Mouse (Mus musculus): ENCODE results near the gene Pakap.

The Pakap gene

DNA sequence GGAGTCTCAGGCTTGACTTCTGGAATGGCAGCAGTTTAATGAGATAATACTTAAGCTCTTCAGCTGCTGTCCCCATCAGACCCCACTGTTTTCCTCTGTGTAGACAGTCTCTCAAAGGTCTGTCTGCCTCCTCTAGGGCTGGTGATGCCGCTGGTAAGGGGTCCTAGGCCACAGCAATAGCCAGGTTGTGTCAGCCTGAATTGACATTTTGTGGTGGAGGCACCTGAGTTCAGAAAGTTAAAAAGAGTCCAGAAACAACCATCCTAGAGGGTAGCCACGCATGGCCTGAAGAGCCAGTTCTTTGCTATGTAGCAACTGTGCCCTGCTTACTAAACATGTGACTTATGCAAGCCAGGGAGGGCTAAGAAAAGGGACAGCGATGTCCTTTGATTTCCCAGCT lies 279.7 kb downstream of the Pakap start:
- no peak for DNase-seq

- DNase-seq = no peak
Observed at GRCm38 (mm10) chr4:57849465-57849864, 281.5 kb downstream of the Pakap start.

GRCm38 (mm10) chr4:57851731-57852130 lies 283.8 kb downstream of the Pakap start:
- no peak for DNase-seq

DNA sequence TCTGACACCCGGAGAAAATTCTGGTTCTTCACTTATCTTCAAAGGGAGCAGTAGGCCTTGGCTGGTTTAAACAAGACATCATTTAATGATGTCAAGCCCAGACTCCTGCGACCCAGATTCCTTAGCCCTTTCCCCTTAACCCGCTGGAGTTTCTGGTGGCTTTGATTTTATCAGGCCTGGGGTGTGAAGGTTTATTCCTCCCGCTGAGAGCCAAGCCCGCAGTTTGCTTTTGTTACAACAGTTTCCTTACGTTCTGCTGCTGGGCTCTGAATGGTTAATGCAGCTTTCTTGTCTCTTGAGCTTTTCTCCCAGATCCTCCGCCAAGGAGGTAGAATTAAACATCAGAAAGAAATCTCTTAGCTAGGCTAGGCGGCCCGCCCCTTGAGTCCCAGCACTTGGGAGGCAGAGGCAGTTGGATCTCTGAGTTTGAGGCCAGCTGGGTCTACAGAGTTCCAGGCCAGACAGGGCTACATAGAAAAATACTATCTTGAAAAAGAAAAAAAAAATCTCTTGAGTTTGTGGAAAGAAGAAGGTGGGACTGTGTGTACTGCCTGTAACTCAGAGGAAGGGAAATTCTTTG lies 284.6 kb downstream of the Pakap start:
- no peak for DNase-seq

GRCm38 (mm10) chr4:57854181-57854580 lies 286.2 kb downstream of the Pakap start:
- no peak for DNase-seq

GRCm38 (mm10) chr4:57855281-57855941 lies 287.4 kb downstream of the Pakap start:
- DNase-seq = peak; percentile 62

DNA sequence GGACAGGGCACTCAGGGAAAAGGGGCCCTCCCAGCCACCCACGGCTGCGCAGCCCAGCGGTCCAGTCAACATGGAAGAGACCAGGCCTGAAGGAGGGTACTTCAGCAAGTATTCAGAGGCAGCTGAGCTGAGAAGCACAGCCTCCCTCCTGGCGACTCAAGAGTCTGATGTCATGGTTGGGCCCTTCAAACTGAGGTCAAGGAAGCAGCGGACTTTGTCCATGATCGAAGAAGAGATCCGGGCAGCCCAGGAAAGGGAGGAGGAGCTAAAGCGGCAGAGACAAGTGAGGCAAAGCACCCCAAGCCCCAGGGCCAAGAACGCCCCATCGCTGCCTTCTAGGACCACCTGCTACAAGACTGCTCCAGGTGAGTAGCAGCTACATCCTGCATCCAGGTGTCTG lies 288.7 kb downstream of the Pakap start:
- no peak for DNase-seq

DNA sequence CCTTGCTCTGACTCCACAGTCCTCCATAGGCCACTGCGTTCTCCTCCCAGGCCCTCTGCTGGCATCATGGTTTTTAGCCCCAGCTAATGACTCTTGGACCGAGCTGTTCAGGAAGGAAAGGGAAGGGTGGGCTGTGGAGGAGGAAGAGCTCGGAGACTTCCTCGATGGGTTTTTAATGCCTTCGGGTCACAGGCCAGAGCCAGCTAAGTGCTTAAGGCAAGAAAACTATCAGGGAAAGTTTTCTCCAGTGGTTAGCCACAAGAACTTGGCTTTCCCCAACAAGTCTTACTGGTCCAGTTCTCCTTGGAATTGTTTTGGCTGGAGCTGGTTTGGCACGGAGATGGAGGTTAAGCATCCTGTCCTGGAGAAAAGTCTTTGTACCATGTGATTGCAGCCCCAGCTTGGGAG lies 292.2 kb downstream of the Pakap start:
- peak; percentile 49 for DNase-seq

GRCm38 (mm10) chr4:57861166-57861565 lies 293.2 kb downstream of the Pakap start:
- DNase-seq = no peak

- DNase-seq = no peak
Observed at GRCm38 (mm10) chr4:57861856-57862255, 293.9 kb downstream of the Pakap start.

- DNase-seq = no peak
Observed at GRCm38 (mm10) chr4:57862269-57862986, 294.4 kb downstream of the Pakap start.

DNA sequence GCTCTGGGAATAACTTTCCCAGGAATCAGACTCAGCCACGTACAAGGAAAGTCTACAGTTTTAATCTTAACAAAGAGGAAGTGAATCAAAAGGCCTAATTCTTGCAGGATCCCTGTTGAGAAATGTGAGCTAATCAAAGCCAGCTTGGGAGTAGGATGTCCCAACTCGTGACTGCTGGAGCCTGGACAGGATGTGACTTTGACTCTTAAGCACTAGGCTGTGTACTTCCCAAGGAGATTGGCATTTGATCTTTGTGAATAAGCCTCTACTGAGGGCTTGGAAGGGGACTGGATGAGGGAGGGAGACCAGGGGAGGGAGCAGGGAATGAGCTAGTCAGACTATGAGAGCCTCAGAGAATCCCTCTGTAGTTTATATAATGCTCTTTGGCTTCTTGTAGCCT lies 298.1 kb downstream of the Pakap start:
- peak; percentile 55 for DNase-seq

DNA sequence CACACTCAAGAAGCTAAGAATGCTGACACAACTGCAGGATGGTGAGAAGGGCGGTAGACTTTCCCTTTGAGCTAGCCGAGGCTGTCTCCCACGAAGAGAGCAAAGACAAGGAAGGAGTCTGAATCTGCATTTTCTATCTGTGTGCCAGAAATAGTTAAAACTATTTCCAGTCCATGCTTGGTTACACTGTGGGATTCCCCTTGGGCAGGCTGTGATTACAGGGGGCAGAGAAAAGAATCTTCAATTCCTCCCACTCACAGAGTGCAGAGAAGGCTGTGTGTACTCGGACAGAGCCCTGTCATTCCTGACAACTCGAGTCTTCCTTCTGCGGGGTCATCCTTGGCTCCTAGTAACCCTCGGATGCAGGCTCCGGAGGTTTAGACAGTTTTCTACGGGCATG lies 299.0 kb downstream of the Pakap start:
- no peak for DNase-seq

DNA sequence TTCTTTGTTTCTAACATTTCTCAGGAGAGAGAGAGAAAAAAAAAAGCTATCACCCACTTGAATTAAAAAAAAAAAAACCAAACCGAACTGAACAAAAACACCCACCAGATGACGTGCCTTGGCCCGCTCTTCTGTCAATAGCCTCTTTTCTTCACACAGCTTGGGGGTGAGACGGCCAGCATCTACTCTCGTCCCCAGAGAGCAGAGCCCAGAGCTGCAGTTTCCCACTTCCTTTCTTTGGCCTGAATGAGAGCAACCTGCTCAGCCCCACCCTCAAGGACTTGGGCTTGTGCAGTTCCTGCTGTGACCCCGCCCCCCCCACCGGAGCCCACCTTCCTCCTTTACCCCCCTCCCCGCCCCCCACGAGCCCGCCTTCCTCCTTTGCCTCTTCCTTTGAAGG lies 299.5 kb downstream of the Pakap start:
- no peak for DNase-seq

DNA sequence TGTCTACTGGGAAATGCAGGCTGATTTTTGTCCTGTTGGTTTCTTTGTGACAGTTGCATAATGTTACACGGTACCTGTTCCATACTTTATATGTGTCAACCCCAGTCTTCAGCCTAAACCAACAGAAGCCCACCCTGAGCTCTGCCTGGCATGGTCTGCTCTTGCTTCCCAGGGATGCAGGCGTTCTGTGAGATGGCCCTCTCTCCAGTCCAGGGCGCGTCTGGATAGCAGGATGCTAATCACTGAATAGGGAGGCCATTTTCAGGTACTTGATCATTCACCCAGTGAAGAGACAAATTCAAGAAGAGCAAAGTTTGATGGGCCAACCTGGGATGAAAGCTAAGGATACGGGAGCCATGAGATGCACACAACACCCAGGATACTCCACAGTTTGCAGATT lies 311.2 kb downstream of the Pakap start:
- DNase-seq = no peak

GRCm38 (mm10) chr4:57879804-57880357 lies 311.9 kb downstream of the Pakap start:
- DNase-seq = peak; percentile 89

DNA sequence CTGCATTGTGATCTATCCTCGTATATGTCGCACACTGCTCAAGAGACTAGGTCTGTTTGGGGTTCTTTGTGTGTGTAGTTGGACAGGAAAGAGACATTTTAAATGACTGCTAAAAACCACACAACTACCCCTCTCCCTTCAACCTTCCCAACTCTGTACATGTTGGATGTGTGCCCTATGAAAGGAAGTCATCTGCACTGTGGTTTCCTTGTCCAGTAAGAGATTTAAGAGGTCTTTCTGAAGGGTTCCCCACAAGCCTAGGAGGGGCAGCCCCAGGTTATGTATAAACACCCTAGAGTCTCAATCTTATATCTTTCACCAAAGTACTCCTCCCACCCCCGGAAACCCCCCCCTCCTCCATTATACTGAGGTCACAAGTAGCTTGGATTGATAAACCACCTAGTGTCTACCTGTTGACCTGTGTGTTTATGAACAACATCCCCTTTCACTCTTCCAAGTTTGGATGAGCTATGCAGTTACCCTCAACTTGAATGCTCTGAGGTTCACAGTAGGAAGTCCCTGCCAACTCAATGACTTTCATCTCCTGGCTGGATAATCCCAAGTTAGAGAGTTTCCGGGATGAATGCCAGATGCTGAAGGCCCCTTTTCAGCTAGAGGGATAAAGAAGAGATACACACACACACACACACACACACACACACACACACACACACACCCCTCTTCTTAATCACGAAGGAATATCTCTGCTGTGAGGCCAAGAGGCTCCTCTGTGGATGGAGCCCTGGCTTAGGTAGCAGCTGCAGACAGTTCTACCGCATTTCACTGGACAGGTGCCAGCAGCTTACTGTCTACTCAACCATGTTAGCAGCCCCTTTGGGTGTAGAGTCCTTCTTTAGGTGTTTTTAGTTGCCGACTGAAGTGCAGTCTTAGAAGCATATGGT lies 315.8 kb downstream of the Pakap start:
- no peak for DNase-seq

- no peak for DNase-seq
Observed at GRCm38 (mm10) chr4:57884511-57884910, 316.5 kb downstream of the Pakap start.

- no peak for DNase-seq
Observed at GRCm38 (mm10) chr4:57885186-57885585, 317.2 kb downstream of the Pakap start.

- DNase-seq = peak; percentile 58
Observed at GRCm38 (mm10) chr4:57886066-57886887, 318.3 kb downstream of the Pakap start.

DNA sequence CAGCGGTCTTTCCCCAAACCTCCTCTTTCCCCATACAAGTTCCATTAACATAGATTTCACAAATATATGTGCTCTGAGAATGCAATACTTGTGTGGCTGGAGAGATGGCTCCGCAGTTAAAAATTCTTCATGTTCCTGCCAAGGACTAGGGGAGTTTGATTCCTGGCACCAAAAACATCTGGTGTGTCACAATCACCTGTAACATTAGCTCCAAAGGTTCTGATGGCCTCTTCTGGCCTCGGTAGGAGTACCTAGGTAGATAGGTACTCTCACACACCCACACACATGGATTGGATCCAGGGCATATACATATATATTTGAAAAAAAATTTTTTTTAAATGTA lies 318.9 kb downstream of the Pakap start:
- DNase-seq = no peak

DNA sequence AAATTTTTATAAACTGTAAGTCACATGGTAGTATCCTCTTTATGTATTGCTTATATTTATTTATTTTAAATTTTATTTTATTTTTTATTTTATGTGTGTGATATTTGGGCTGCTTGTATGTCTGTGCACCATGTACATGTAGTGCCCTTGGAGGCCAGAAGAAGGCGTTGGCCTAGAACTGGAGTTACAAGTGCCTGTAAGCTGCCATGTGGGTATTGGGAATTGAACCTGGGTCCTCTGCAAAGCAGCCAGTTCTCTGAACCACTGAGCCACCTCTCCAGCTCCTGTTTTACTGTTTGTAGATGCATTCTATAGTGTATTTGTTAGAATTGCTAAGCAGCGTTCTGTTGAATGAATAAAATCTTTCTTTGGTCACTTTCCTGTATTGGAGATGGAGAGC lies 320.3 kb downstream of the Pakap start:
- no peak for DNase-seq
